In genomic region chr4:129231594-129232450, GRCm38 (mm10) we compare ENCODE assay signal across 10 mouse cellular contexts. TPM values are rescaled to one million over a fixed set of nuclear protein-coding genes. Genes with fewer than 3 reads are reported as not detected.
DNase-seq lines count a peak whose midpoint lies in the region; ATAC-seq and TF ChIP-seq lines count a peak whose summit lies in the region.
"Had no signal": no experiment of that assay in that cellular context is flagged by ENCODE, and none has a peak within 500 bp of the region (broad histone marks: within the 10 kb centered on the region; RNA-seq: fewer than 3 reads in every experiment).

No protein-coding gene starts in this region.

- H3K36me3 ChIP-seq in myocyte (ENCODE audit: control insufficient read depth, insufficient read depth): no peaks in the 10 kb centered on the region
- H3K36me3 ChIP-seq in neural tube, embryonic 15.5 days: no peaks in the 10 kb centered on the region

- H3K79me2 ChIP-seq in myocyte (ENCODE audit: control insufficient read depth, insufficient read depth): peaks cover 91% of the 10 kb centered on the region

- H3K9me3 ChIP-seq in neural tube, embryonic 15.5 days (replicated peaks): no peaks in the 10 kb centered on the region

- no peak for ATAC-seq in neural tube, embryonic 15.5 days (ENCODE audit: low FRiP score)
- no peak for ATAC-seq in erythroid progenitor cell, adult 5-6 weeks (replicated peaks; ENCODE audit: low FRiP score, poor library complexity, severe bottlenecking)
- no peak for ATAC-seq in erythroblast, adult 5-6 weeks (replicated peaks; ENCODE audit: low FRiP score, poor library complexity, severe bottlenecking)

- H3K27ac ChIP-seq in neural tube, embryonic 15.5 days (replicated peaks): no peak overlapping the region

- H3K4me1 ChIP-seq in neural tube, embryonic 15.5 days: peaks cover 34% of the 10 kb centered on the region

- no peak for TF ChIP-seq POLR2A in myocyte (IDR thresholded peaks at IDR 0.05; ENCODE audit: insufficient read length, low read depth)

- H3K27me3 ChIP-seq in myocyte (ENCODE audit: control insufficient read depth, insufficient read depth, insufficient read length): no peaks in the 10 kb centered on the region
- H3K27me3 ChIP-seq in neural tube, embryonic 15.5 days (replicated peaks): no peaks in the 10 kb centered on the region

- H3ac ChIP-seq in myocyte (ENCODE audit: control insufficient read depth, insufficient read length): no peak overlapping the region

- WGBS in neural tube, embryonic 15.5 days: 78% methylated on average over 12 of the region's 12 CpGs

- peak overlapping the region; percentile 16 for H3K4me2 ChIP-seq in myocyte (ENCODE audit: low read depth)
- no peak overlapping the region for H3K4me2 ChIP-seq in neural tube, embryonic 15.5 days

- H3K4me3 ChIP-seq in myocyte: no peak overlapping the region
- H3K4me3 ChIP-seq in neural tube, embryonic 15.5 days (replicated peaks): no peak overlapping the region

- H3K9ac ChIP-seq in neural tube, embryonic 15.5 days (replicated peaks): no peak overlapping the region

- DNase-seq in cerebellum, adult 11-12 months: peak; percentile 46
- DNase-seq in cerebellum, postnatal 36 days: no peak
- DNase-seq in adrenal gland, postnatal 36 days: peak; percentile 59 to 76
- peak; percentile 65 to 76 for DNase-seq in kidney, postnatal 36 days
- DNase-seq: B cell, adult 2 months had no signal

TF ChIP-seq in myocyte, 11 proteins besides CTCF, POLR2A, EP300 and RAD21:
- TF ChIP-seq SRF (IDR thresholded peaks at IDR 0.05; ENCODE audit: control insufficient read depth, insufficient read length, low read depth) (no peak), MYOD1 (IDR thresholded peaks at IDR 0.05; ENCODE audit: control insufficient read depth in 1 of 3, insufficient read length in 2 of 3, low read depth in 2 of 3) (peak in 2 of 3 experiments; percentile 40 to 91), MYOG (IDR thresholded peaks at IDR 0.05; ENCODE audit: control insufficient read depth in 1 of 3, insufficient read depth in 1 of 3, insufficient read length in 2 of 3, low read depth in 2 of 3) (peak in 2 of 3 experiments; percentile 33 to 75), TCF3 (IDR thresholded peaks at IDR 0.05; ENCODE audit: insufficient read length, low read depth) (no peak), E2F4 (IDR thresholded peaks at IDR 0.05; ENCODE audit: insufficient read depth) (no peak), CEBPB (IDR thresholded peaks at IDR 0.05; ENCODE audit: insufficient read depth, poor library complexity, severe bottlenecking) (no peak)
TF ChIP-seq in myocyte: peak in this region for 2.

RNA-seq across cellular contexts. Expression of gene C77080, which starts 29.4 kb away (rescaled TPM):
- total RNA-seq in adrenal gland, postnatal 36 days (2021): 10 to 100 TPM; 15.6 to 19.5 TPM
- 25.4 TPM for polyA plus RNA-seq in myocyte (2012; fragmentation: generic; extraction: Trizol)
- polyA plus RNA-seq in neural tube, embryonic 15.5 days (2015; fragmentation: Nextera tagmentation; extraction: Ambion mirVana): 6.0 and 6.9 TPM in 2 replicates
- not detected in 2 replicates for total RNA-seq in erythroid progenitor cell, adult 5-6 weeks (2015; ENCODE audit: low replicate concordance)
- total RNA-seq in erythroid progenitor cell, adult 5-6 weeks (2017; ENCODE audit: low replicate concordance): not detected in 2 replicates
- not detected in 2 replicates for total RNA-seq in erythroblast, adult 5-6 weeks (2015; ENCODE audit: low replicate concordance)
- total RNA-seq in erythroblast, adult 5-6 weeks (2017; ENCODE audit: low replicate concordance): not detected in 2 replicates
- total RNA-seq: neutrophil, adult 5-6 weeks had no signal

RNA-seq across cellular contexts. Expression of gene Yars, which starts 42.3 kb away (rescaled TPM):
- total RNA-seq in adrenal gland, postnatal 36 days (2021): 100 to 1,000 TPM in 1 of 2 experiments, 10 to 100 TPM in 1; 95.2 to 102 TPM
- 183 TPM for polyA plus RNA-seq in myocyte (2012; fragmentation: generic; extraction: Trizol)
- polyA plus RNA-seq in neural tube, embryonic 15.5 days (2015; fragmentation: Nextera tagmentation; extraction: Ambion mirVana): 109 and 111 TPM in 2 replicates
- 21.0 and 29.9 TPM in 2 replicates for total RNA-seq in erythroid progenitor cell, adult 5-6 weeks (2015; ENCODE audit: low replicate concordance)
- 25.3 and 61.2 TPM in 2 replicates for total RNA-seq in erythroid progenitor cell, adult 5-6 weeks (2017; ENCODE audit: low replicate concordance)
- 4.2 and 11.3 TPM in 2 replicates for total RNA-seq in erythroblast, adult 5-6 weeks (2015; ENCODE audit: low replicate concordance)
- total RNA-seq in erythroblast, adult 5-6 weeks (2017; ENCODE audit: low replicate concordance): 10.7 and 34.0 TPM in 2 replicates

RNA-seq across cellular contexts. Expression of gene S100pbp, which starts 42.3 kb away (rescaled TPM):
- total RNA-seq in adrenal gland, postnatal 36 days (2021): 10 to 100 TPM; 23.1 to 23.6 TPM
- 7.8 TPM for polyA plus RNA-seq in myocyte (2012; fragmentation: generic; extraction: Trizol)
- 16.7 TPM in 2 replicates for polyA plus RNA-seq in neural tube, embryonic 15.5 days (2015; fragmentation: Nextera tagmentation; extraction: Ambion mirVana)
- 6.8 and 29.8 TPM in 2 replicates for total RNA-seq in erythroid progenitor cell, adult 5-6 weeks (2015; ENCODE audit: low replicate concordance)
- 8.1 and 11.6 TPM in 2 replicates for total RNA-seq in erythroid progenitor cell, adult 5-6 weeks (2017; ENCODE audit: low replicate concordance)
- 12.7 and 13.6 TPM in 2 replicates for total RNA-seq in erythroblast, adult 5-6 weeks (2015; ENCODE audit: low replicate concordance)
- total RNA-seq in erythroblast, adult 5-6 weeks (2017; ENCODE audit: low replicate concordance): 7.5 and 8.7 TPM in 2 replicates

RNA-seq across cellular contexts. Expression of gene Sync, which starts 55.6 kb away (rescaled TPM):
- under 1 TPM; 0.56 to 0.86 TPM for total RNA-seq in adrenal gland, postnatal 36 days (2021)
- polyA plus RNA-seq in myocyte (2012; fragmentation: generic; extraction: Trizol): 51.1 TPM
- polyA plus RNA-seq in neural tube, embryonic 15.5 days (2015; fragmentation: Nextera tagmentation; extraction: Ambion mirVana): 2.7 and 2.9 TPM in 2 replicates
- not detected in 2 replicates for total RNA-seq in erythroid progenitor cell, adult 5-6 weeks (2015; ENCODE audit: low replicate concordance)
- total RNA-seq in erythroid progenitor cell, adult 5-6 weeks (2017; ENCODE audit: low replicate concordance): not detected in 2 replicates
- total RNA-seq in erythroblast, adult 5-6 weeks (2015; ENCODE audit: low replicate concordance): not detected in 2 replicates
- 0.56 TPM in 1 of 2 replicates, not detected in the other for total RNA-seq in erythroblast, adult 5-6 weeks (2017; ENCODE audit: low replicate concordance)

Comparison
In these comparisons a context has a peak if more than half of its experiments do, and no peak if none do; other contexts are left out.
1. DNase-seq: peak in cerebellum, adult 11-12 months (single experiment), adrenal gland, postnatal 36 days (2 of 2) and kidney, postnatal 36 days (2 of 2); none in cerebellum, postnatal 36 days (0 of 2).
2. RNA of gene C77080, which starts 29.4 kb away (total RNA-seq): 15.6 to 19.5 TPM in adrenal gland, postnatal 36 days; not detected in erythroid progenitor cell, adult 5-6 weeks and not detected in erythroblast, adult 5-6 weeks; every median in the first group is over 10 times any median in the second.